Mouse (Mus musculus): ENCODE measurements around the gene Vps26c.

The Vps26c gene

GRCm38 (mm10) chr16:94484752-94485535 lies 41.7 kb downstream of the Vps26c start:
- WGBS = 89% methylated on average over 11 of the region's 11 CpGs

GRCm38 (mm10) chr16:94473086-94473822 lies 53.4 kb downstream of the Vps26c start:
- 42% methylated on average over 11 of the region's 11 CpGs for WGBS

- 7% methylated on average over 8 of the region's 8 CpGs for WGBS
Observed at GRCm38 (mm10) chr16:94472515-94472951, 54.1 kb downstream of the Vps26c start.

DNA sequence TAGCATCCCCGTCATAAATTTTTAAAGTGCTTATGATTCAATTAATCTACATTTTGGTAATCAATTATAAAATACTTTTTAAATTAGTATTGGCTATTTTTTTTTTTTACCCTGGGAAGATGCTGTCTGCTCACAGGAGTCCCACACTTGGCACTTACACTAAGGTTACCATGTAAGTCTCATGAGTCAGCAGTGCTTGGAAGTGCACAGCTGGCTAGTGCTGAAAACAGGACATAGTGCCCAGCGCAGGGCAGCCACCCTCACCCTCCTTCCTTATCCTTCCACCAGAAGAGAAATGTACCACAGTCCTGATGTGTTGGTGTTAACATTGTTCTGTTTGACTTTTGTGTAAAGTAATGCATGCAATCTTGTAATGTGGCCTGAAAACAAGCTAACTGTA lies 58.2 kb downstream of the Vps26c start:
- WGBS = 80% methylated on average over 2 of the region's 2 CpGs

DNA sequence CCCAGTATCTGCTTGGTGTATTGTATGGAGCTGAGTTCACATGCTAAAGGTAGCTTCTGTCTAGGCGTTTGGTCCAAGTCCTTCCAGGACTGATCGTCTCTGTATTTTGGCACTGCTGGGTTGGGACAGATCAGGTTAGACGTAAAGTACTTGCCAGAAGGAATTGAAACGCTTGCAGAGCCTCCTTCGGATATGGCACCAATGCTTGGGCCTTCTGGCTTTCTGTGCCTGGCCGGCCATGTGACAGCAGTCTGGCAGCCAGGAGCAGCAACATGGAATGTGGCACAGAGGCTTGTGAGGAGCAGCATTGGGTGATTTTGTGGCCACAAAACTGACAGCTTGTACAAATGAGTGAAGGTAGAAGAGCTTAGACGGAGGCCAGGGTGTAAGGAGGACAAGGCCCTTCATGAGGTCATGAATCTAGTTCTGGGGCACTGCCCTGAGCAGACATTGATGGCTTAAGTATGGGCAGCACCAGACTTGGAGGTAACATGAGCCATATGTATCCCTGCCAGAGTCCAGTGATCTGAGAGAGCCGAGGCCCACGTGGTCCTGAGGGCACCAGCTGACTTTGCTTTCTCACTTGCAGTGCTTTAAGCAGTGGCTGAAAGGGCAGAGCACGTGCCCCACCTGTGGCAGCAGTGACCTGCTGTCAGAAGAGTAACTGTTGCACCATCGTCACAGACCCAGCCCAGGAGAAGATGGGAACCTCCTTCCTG lies 59.1 kb downstream of the Vps26c start:
- 52% methylated on average over 11 of the region's 11 CpGs for WGBS

- WGBS = 79% methylated on average over 7 of the region's 7 CpGs
Observed at GRCm38 (mm10) chr16:94466317-94466716, 60.3 kb downstream of the Vps26c start.

DNA sequence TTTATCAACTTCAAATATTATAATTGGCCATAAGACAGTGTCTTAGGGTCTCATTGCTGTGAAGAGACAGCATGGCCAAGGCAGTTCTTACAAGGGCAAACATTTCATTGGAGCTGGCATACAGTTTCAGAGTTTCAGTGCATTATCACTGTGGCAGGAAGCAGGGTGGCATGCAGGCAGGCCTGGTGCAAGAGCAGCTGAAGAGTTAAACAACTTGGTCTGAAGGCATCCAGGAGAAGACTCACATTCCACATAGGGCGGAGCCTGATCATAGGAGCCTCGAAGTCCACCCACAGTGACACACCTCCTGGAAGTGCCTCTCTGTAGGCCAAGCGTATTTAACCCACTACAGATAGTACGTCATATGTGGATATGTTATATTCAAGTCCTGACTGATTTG lies 60.7 kb downstream of the Vps26c start:
- WGBS = 63% methylated on average over 4 of the region's 4 CpGs

GRCm38 (mm10) chr16:94464067-94464466 lies 62.6 kb downstream of the Vps26c start:
- 32% methylated on average over 3 of the region's 3 CpGs for WGBS

GRCm38 (mm10) chr16:94454146-94454545 lies 72.5 kb downstream of the Vps26c start:
- WGBS = 31% methylated on average over 4 of the region's 4 CpGs

- 55% methylated on average over 4 of the region's 4 CpGs for WGBS
Observed at GRCm38 (mm10) chr16:94452768-94453167, 73.9 kb downstream of the Vps26c start.

- WGBS = 74% methylated on average over 11 of the region's 11 CpGs
Observed at GRCm38 (mm10) chr16:94451545-94452488, 74.8 kb downstream of the Vps26c start.

DNA sequence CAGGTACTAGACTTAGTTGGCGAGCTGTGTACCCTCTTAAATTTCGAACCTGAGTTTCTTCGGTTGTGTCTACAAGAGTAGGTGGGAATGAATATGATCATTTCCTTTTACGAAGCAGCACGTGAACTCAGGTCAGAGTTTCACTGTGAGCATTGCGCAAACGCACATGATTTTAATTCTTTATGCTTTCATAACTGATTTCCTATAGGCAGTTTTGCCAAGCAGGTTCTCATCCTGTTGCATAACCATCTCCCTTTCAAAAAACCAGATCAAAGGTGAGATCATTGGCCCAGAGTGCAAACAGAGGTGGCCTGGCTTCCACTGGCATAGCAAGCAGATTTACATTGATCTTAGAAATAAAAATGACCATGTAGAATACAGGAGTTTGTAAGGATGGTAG lies 77.0 kb downstream of the Vps26c start:
- WGBS = 81% methylated on average over 7 of the region's 7 CpGs

GRCm38 (mm10) chr16:94449151-94449550 lies 77.5 kb downstream of the Vps26c start:
- 80% methylated on average over 8 of the region's 8 CpGs for WGBS

All from cerebral cortex, adult 2 months (tissue).